Comparison of ENCODE assay signal across 9 mouse cellular contexts in the genomic region with DNA sequence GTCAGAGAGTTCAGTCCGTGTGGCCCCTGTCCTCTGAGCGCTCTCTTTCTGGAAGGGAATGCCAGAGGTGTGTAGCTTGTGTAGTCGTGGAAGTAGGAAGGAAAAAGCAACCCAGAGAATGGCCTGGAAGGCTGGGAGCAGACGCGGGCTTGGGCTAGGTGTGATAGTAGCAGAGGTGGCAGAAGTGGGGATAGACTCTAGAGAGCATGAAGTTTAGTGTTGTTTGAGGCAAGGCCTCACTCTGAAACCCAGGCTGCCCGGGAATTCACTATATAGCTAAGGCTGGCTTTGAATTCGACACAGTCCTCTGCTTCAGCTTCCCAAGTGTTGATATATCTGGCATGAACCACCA. TPM values are rescaled to one million over a fixed set of nuclear protein-coding genes. Genes with fewer than 3 reads are reported as not detected.
DNase-seq lines count a peak whose midpoint lies in the region; ATAC-seq and TF ChIP-seq lines count a peak whose summit lies in the region.
"Had no signal": no experiment of that assay in that cellular context is flagged by ENCODE, and none has a peak within 500 bp of the region (broad histone marks: within the 10 kb centered on the region; RNA-seq: fewer than 3 reads in every experiment).

No protein-coding gene starts in this region.

- intact Hi-C loops in left cerebral cortex, adult 2 months (cut with DNase I) = no loop called here
- intact Hi-C loops in left cerebral cortex, postnatal 14 days (cut with DNase I) = loop anchor here (10.0 kb wide), 1 partner anchor 47 kb away; no protein-coding TSS in a partner anchor

- peaks cover 29% of the 10 kb centered on the region for H3K4me1 ChIP-seq in embryonic facial prominence, embryonic 15.5 days
- H3K4me1 ChIP-seq in limb, embryonic 13.5 days = peaks cover 18% of the 10 kb centered on the region
- H3K4me1 ChIP-seq in neural tube, embryonic 15.5 days = peaks cover 32% of the 10 kb centered on the region

- peak; percentile 12; the same call in 1 of the 2 replicates for ATAC-seq in embryonic facial prominence, embryonic 15.5 days (ENCODE audit: insufficient number of reproducible peaks, low FRiP score, low TSS enrichment, low read depth)
- ATAC-seq in limb, embryonic 13.5 days (ENCODE audit: low FRiP score, low read depth) = peak; percentile 37; the same call in 1 of the 2 replicates
- peak; percentile 47; the same call in 1 of the 2 replicates for ATAC-seq in neural tube, embryonic 15.5 days (ENCODE audit: low FRiP score)

- no peaks in the 10 kb centered on the region for H3K27me3 ChIP-seq in embryonic facial prominence, embryonic 15.5 days
- peaks cover 5% of the 10 kb centered on the region; the same call in 1 of the 2 replicates for H3K27me3 ChIP-seq in limb, embryonic 13.5 days
- H3K27me3 ChIP-seq in neural tube, embryonic 15.5 days (replicated peaks) = no peaks in the 10 kb centered on the region

- H3K4me3 ChIP-seq in left cerebral cortex, adult 2 months = peak overlapping the region; percentile 92
- peak overlapping the region; percentile 80 for H3K4me3 ChIP-seq in embryonic facial prominence, embryonic 15.5 days (replicated peaks)
- H3K4me3 ChIP-seq in limb, embryonic 13.5 days = peak overlapping the region; percentile 73
- H3K4me3 ChIP-seq in neural tube, embryonic 15.5 days (replicated peaks) = peak overlapping the region; percentile 77

- 2% methylated on average over 7 of the region's 7 CpGs for WGBS in embryonic facial prominence, embryonic 15.5 days
- WGBS in limb, embryonic 13.5 days = 0% methylated on average over 7 of the region's 7 CpGs
- 0% methylated on average over 7 of the region's 7 CpGs for WGBS in neural tube, embryonic 15.5 days

- no peaks in the 10 kb centered on the region for H3K9me3 ChIP-seq in embryonic facial prominence, embryonic 15.5 days (replicated peaks)
- H3K9me3 ChIP-seq in limb, embryonic 13.5 days = no peaks in the 10 kb centered on the region
- no peaks in the 10 kb centered on the region for H3K9me3 ChIP-seq in neural tube, embryonic 15.5 days (replicated peaks)

- H3K9ac ChIP-seq in embryonic facial prominence, embryonic 15.5 days = peak overlapping the region; percentile 53
- H3K9ac ChIP-seq in limb, embryonic 13.5 days = peak overlapping the region; percentile 89
- H3K9ac ChIP-seq in neural tube, embryonic 15.5 days (replicated peaks) = peak overlapping the region; percentile 75

- no peak for DNase-seq in left cerebral cortex, adult 2 months (ENCODE audit: extremely low spot score in 1 of 2, low spot score in 2 of 2)
- DNase-seq in left cerebral cortex, postnatal 14 days (ENCODE audit: low spot score in 2 of 2) = no peak
- no peak for DNase-seq in frontal cortex, postnatal 10 days (ENCODE audit: low spot score in 2 of 2)
- DNase-seq in ovary, adult 18-20 months (ENCODE audit: low spot score) = no peak
- DNase-seq in kidney, adult 8-10 months = no peak

- no peak for TF ChIP-seq CTCF in left cerebral cortex, adult 2 months (IDR thresholded peaks at IDR 0.05)

- peak overlapping the region; percentile 94 for H3K4me2 ChIP-seq in embryonic facial prominence, embryonic 15.5 days (replicated peaks)
- peak overlapping the region; percentile 97 for H3K4me2 ChIP-seq in limb, embryonic 13.5 days (replicated peaks)
- peak overlapping the region; percentile 96 for H3K4me2 ChIP-seq in neural tube, embryonic 15.5 days

- H3K27ac ChIP-seq in left cerebral cortex, adult 2 months = peak overlapping the region; percentile 76
- H3K27ac ChIP-seq in embryonic facial prominence, embryonic 15.5 days (replicated peaks) = peak overlapping the region; percentile 67
- no peak overlapping the region for H3K27ac ChIP-seq in limb, embryonic 13.5 days
- no peak overlapping the region; the same call in 1 of the 2 replicates for H3K27ac ChIP-seq in neural tube, embryonic 15.5 days (replicated peaks)

- peaks cover 23% of the 10 kb centered on the region for H3K36me3 ChIP-seq in embryonic facial prominence, embryonic 15.5 days
- peaks cover 28% of the 10 kb centered on the region for H3K36me3 ChIP-seq in limb, embryonic 13.5 days
- H3K36me3 ChIP-seq in neural tube, embryonic 15.5 days = peaks cover 20% of the 10 kb centered on the region

RNA-seq across cellular contexts. Expression of a gene that starts 0.5 kb away (rescaled TPM):
- 10 to 100 TPM; 12.0 to 12.9 TPM for total RNA-seq in left cerebral cortex, adult 2 months (2021)
- total RNA-seq in left cerebral cortex, postnatal 14 days (2021) = 10 to 100 TPM; 10.8 to 13.3 TPM
- polyA plus RNA-seq in embryonic facial prominence, embryonic 15.5 days (2015; fragmentation: Nextera tagmentation; extraction: Ambion mirVana) = 17.2 and 25.2 TPM in 2 replicates
- polyA plus RNA-seq in limb, embryonic 13.5 days (2015; fragmentation: Nextera tagmentation; extraction: Ambion mirVana) = 5.6 and 7.5 TPM in 2 replicates
- 11.3 and 12.6 TPM in 2 replicates for polyA plus RNA-seq in neural tube, embryonic 15.5 days (2015; fragmentation: Nextera tagmentation; extraction: Ambion mirVana)

RNA-seq across cellular contexts. Expression of a gene that starts 0.7 kb away (rescaled TPM):
- total RNA-seq in left cerebral cortex, adult 2 months (2021) = 100 to 1,000 TPM; 100 to 103 TPM
- 100 to 1,000 TPM; 109 to 114 TPM for total RNA-seq in left cerebral cortex, postnatal 14 days (2021)
- polyA plus RNA-seq in embryonic facial prominence, embryonic 15.5 days (2015; fragmentation: Nextera tagmentation; extraction: Ambion mirVana) = 304 and 333 TPM in 2 replicates
- 293 and 294 TPM in 2 replicates for polyA plus RNA-seq in limb, embryonic 13.5 days (2015; fragmentation: Nextera tagmentation; extraction: Ambion mirVana)
- polyA plus RNA-seq in neural tube, embryonic 15.5 days (2015; fragmentation: Nextera tagmentation; extraction: Ambion mirVana) = 248 and 249 TPM in 2 replicates

RNA-seq across cellular contexts. Expression of a gene that starts 23.5 kb away (rescaled TPM):
- 10 to 100 TPM; 17.1 to 18.7 TPM for total RNA-seq in left cerebral cortex, adult 2 months (2021)
- 10 to 100 TPM; 24.0 to 35.5 TPM for total RNA-seq in left cerebral cortex, postnatal 14 days (2021)
- polyA plus RNA-seq in embryonic facial prominence, embryonic 15.5 days (2015; fragmentation: Nextera tagmentation; extraction: Ambion mirVana) = 11.8 and 12.5 TPM in 2 replicates
- polyA plus RNA-seq in limb, embryonic 13.5 days (2015; fragmentation: Nextera tagmentation; extraction: Ambion mirVana) = 5.9 and 6.3 TPM in 2 replicates
- polyA plus RNA-seq in neural tube, embryonic 15.5 days (2015; fragmentation: Nextera tagmentation; extraction: Ambion mirVana) = 11.6 and 13.4 TPM in 2 replicates
- polyA plus RNA-seq: activated CD4-positive, CD25-positive, alpha-beta regulatory T cell, adult 4 months had no signal

RNA-seq across cellular contexts. Expression of a gene that starts 32.8 kb away (rescaled TPM):
- total RNA-seq in left cerebral cortex, adult 2 months (2021) = 10 to 100 TPM; 22.8 to 23.2 TPM
- total RNA-seq in left cerebral cortex, postnatal 14 days (2021) = 10 to 100 TPM; 22.1 to 27.8 TPM
- 16.8 and 17.3 TPM in 2 replicates for polyA plus RNA-seq in embryonic facial prominence, embryonic 15.5 days (2015; fragmentation: Nextera tagmentation; extraction: Ambion mirVana)
- 8.9 and 10.6 TPM in 2 replicates for polyA plus RNA-seq in limb, embryonic 13.5 days (2015; fragmentation: Nextera tagmentation; extraction: Ambion mirVana)
- 11.6 and 12.2 TPM in 2 replicates for polyA plus RNA-seq in neural tube, embryonic 15.5 days (2015; fragmentation: Nextera tagmentation; extraction: Ambion mirVana)

Comparison
In these comparisons a context has a peak if more than half of its experiments do, and no peak if none do; other contexts are left out.
1. H3K27ac ChIP-seq: peak in left cerebral cortex, adult 2 months (single experiment) and embryonic facial prominence, embryonic 15.5 days (single experiment); none in limb, embryonic 13.5 days (single experiment) and neural tube, embryonic 15.5 days (single experiment).
2. Peak in every context shown above with its lines, with median percentiles within 50 percentile points of each other: H3K4me3 ChIP-seq, ATAC-seq, H3K4me2 ChIP-seq and H3K9ac ChIP-seq.